In the genomic region with DNA sequence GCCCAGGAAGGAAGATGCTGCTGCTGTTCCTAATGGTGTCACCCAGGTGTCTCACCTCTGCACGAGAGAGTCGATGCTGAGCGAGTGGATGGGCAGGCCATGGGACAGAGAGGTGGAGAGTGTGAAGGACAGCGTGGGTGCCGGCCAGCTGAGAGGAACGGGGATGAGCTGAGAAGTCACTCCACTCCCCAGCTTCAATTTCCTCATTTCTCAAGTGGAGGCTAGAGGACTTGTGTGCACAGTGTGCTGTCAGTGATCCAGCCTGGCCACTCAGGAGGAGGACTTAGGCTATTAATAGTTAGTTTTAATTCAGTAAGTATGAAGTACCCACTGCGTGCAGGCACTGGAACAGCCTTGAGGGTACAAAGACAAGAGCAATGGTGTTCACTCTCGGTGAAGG, we compare ENCODE assay signal across 10 mouse cellular contexts. TPM values are rescaled to one million over a fixed set of nuclear protein-coding genes. Genes with fewer than 3 reads are reported as not detected.
DNase-seq lines count a peak whose midpoint lies in the region; ATAC-seq and TF ChIP-seq lines count a peak whose summit lies in the region.
"Had no signal": no experiment of that assay in that cellular context is flagged by ENCODE, and none has a peak within 500 bp of the region (broad histone marks: within the 10 kb centered on the region; RNA-seq: fewer than 3 reads in every experiment).

No protein-coding gene starts in this region.

- 59% methylated on average over 8 of the region's 8 CpGs for WGBS in midbrain, embryonic 10.5 days
- WGBS in midbrain, postnatal 0 days: 49% methylated on average over 8 of the region's 8 CpGs
- WGBS in intestine, embryonic 15.5 days: 56% methylated on average over 8 of the region's 8 CpGs
- WGBS in small intestine, adult 2 months: 15% methylated on average over 8 of the region's 8 CpGs

- intact Hi-C loops in heart, postnatal 36 days (cut with DNase I): no loop called here

- no peaks in the 10 kb centered on the region for H3K9me3 ChIP-seq in midbrain, embryonic 10.5 days (replicated peaks)
- no peaks in the 10 kb centered on the region for H3K9me3 ChIP-seq in midbrain, postnatal 0 days (ENCODE audit: low read length)
- no peaks in the 10 kb centered on the region for H3K9me3 ChIP-seq in intestine, embryonic 15.5 days

- no peak overlapping the region for H3K4me3 ChIP-seq in midbrain, embryonic 10.5 days
- H3K4me3 ChIP-seq in midbrain, postnatal 0 days (ENCODE audit: low read depth, low read length): no peak overlapping the region
- no peak overlapping the region for H3K4me3 ChIP-seq in intestine, embryonic 15.5 days (replicated peaks)
- no peak overlapping the region for H3K4me3 ChIP-seq in small intestine, adult 2 months (ENCODE audit: low read depth, low read length)

- no peak overlapping the region for H3K9ac ChIP-seq in midbrain, postnatal 0 days (replicated peaks; ENCODE audit: low read length, poor library complexity, severe bottlenecking)
- no peak overlapping the region for H3K9ac ChIP-seq in intestine, embryonic 15.5 days

- peaks cover 29% of the 10 kb centered on the region for H3K4me1 ChIP-seq in midbrain, embryonic 10.5 days
- H3K4me1 ChIP-seq in midbrain, postnatal 0 days (ENCODE audit: insufficient read depth, low read length): no peaks in the 10 kb centered on the region
- peaks cover 27% of the 10 kb centered on the region for H3K4me1 ChIP-seq in intestine, embryonic 15.5 days (replicated peaks)
- H3K4me1 ChIP-seq in small intestine, adult 2 months (ENCODE audit: control insufficient read depth, insufficient read depth, insufficient read length, low read length): peaks cover 42% of the 10 kb centered on the region

- peaks cover 28% of the 10 kb centered on the region for H3K36me3 ChIP-seq in midbrain, embryonic 10.5 days
- H3K36me3 ChIP-seq in midbrain, postnatal 0 days (ENCODE audit: insufficient read depth, low read length): no peaks in the 10 kb centered on the region
- H3K36me3 ChIP-seq in intestine, embryonic 15.5 days: no peaks in the 10 kb centered on the region; the same call in 1 of the 2 replicates
- peaks cover 5% of the 10 kb centered on the region; the same call in 1 of the 2 replicates for H3K36me3 ChIP-seq in small intestine, adult 2 months (ENCODE audit: control insufficient read depth, insufficient read depth, low read length)

- no peak for TF ChIP-seq POLR2A in small intestine, adult 2 months (IDR thresholded peaks at IDR 0.05; ENCODE audit: low read depth, low read length)

- peak; percentile 96 for DNase-seq in heart, adult 11 months
- DNase-seq in heart, postnatal 36 days: no peak
- DNase-seq in midbrain, embryonic 10.5 days (ENCODE audit: low spot score): no peak
- DNase-seq in midbrain, postnatal 0 days (ENCODE audit: low spot score): no peak
- no peak for DNase-seq in urinary bladder, adult 2 months (ENCODE audit: low spot score)
- no peak for DNase-seq in thymus, postnatal 0 days (ENCODE audit: low spot score)
- DNase-seq: kidney, postnatal 14 days had no signal

- no peak for ATAC-seq in midbrain, postnatal 0 days (ENCODE audit: low FRiP score)
- no peak for ATAC-seq in intestine, embryonic 15.5 days
- ATAC-seq: activated CD4-positive, CD25-positive, alpha-beta regulatory T cell, adult 4 months had no signal

- no peak overlapping the region for H3K4me2 ChIP-seq in midbrain, postnatal 0 days (ENCODE audit: low read depth, low read length, poor library complexity, severe bottlenecking)
- H3K4me2 ChIP-seq in intestine, embryonic 15.5 days (replicated peaks): no peak overlapping the region

- no peak for TF ChIP-seq CTCF in midbrain, postnatal 0 days (IDR thresholded peaks at IDR 0.05)
- TF ChIP-seq CTCF in small intestine, adult 2 months (IDR thresholded peaks at IDR 0.05; ENCODE audit: extremely low read depth, insufficient read length, insufficient replicate concordance, low read depth, low read length): no peak

- H3K27me3 ChIP-seq in midbrain, embryonic 10.5 days (ENCODE audit: low read depth, poor library complexity, severe bottlenecking): no peaks in the 10 kb centered on the region
- no peaks in the 10 kb centered on the region for H3K27me3 ChIP-seq in midbrain, postnatal 0 days (ENCODE audit: insufficient read depth, low read length)
- no peaks in the 10 kb centered on the region for H3K27me3 ChIP-seq in intestine, embryonic 15.5 days (replicated peaks)
- no peaks in the 10 kb centered on the region for H3K27me3 ChIP-seq in small intestine, adult 2 months (ENCODE audit: control insufficient read depth, insufficient read depth, low read length)

- H3K27ac ChIP-seq in midbrain, embryonic 10.5 days (replicated peaks): peak overlapping the region; percentile 62
- no peak overlapping the region for H3K27ac ChIP-seq in midbrain, postnatal 0 days (ENCODE audit: low read depth, low read length)
- H3K27ac ChIP-seq in intestine, embryonic 15.5 days: 0 out of 2 replicates have a peak overlapping the region, but pooled peaks have one; percentile 22
- peak overlapping the region; percentile 42 for H3K27ac ChIP-seq in small intestine, adult 2 months (ENCODE audit: insufficient read depth, low read depth, low read length)

RNA-seq across cellular contexts. Expression of a gene that starts 33.6 kb away (rescaled TPM):
- under 1 TPM; 0.60 to 0.64 TPM for total RNA-seq in heart, postnatal 36 days (2021)
- polyA plus RNA-seq in midbrain, embryonic 10.5 days (2016; fragmentation: Nextera tagmentation; extraction: Ambion mirVana): 9.1 and 10.0 TPM in 2 replicates
- 1.4 and 2.6 TPM in 2 replicates for total RNA-seq in midbrain, postnatal 0 days (2014; rRNA removed)
- 3.7 and 3.8 TPM in 2 replicates for polyA plus RNA-seq in midbrain, postnatal 0 days (2015; fragmentation: Nextera tagmentation; extraction: Ambion mirVana)
- 6.6 and 7.1 TPM in 2 replicates for polyA plus RNA-seq in intestine, embryonic 15.5 days (2015; fragmentation: Nextera tagmentation; extraction: Ambion mirVana)
- 414 and 869 TPM in 2 replicates for polyA plus RNA-seq in small intestine, adult 2 months (2012; rRNA removed)
- 8.7 and 9.5 TPM in 2 replicates for polyA plus RNA-seq in urinary bladder, adult 2 months (2012; rRNA removed)
- 73.2 and 83.0 TPM in 2 replicates for polyA plus RNA-seq in thymus, postnatal 0 days (2015; fragmentation: Nextera tagmentation; extraction: Ambion mirVana)

RNA-seq across cellular contexts. Expression of a gene that starts 58.3 kb away (rescaled TPM):
- 100 to 1,000 TPM; 221 to 229 TPM for total RNA-seq in heart, postnatal 36 days (2021)
- polyA plus RNA-seq in midbrain, embryonic 10.5 days (2016; fragmentation: Nextera tagmentation; extraction: Ambion mirVana): 163 and 190 TPM in 2 replicates
- 90.5 and 102 TPM in 2 replicates for total RNA-seq in midbrain, postnatal 0 days (2014; rRNA removed)
- 153 and 161 TPM in 2 replicates for polyA plus RNA-seq in midbrain, postnatal 0 days (2015; fragmentation: Nextera tagmentation; extraction: Ambion mirVana)
- 113 and 122 TPM in 2 replicates for polyA plus RNA-seq in intestine, embryonic 15.5 days (2015; fragmentation: Nextera tagmentation; extraction: Ambion mirVana)
- 82.0 and 143 TPM in 2 replicates for polyA plus RNA-seq in small intestine, adult 2 months (2012; rRNA removed)
- 83.9 and 114 TPM in 2 replicates for polyA plus RNA-seq in urinary bladder, adult 2 months (2012; rRNA removed)
- 63.5 and 66.1 TPM in 2 replicates for polyA plus RNA-seq in thymus, postnatal 0 days (2015; fragmentation: Nextera tagmentation; extraction: Ambion mirVana)
